Mouse (Mus musculus): ENCODE measurements around the gene Tmem151a.
"Not testable (repeated sequence)": the region's sequence is repeated elsewhere in the genome, so short reads cannot be mapped to it uniquely, and the experiment has no call there.

Gene Tmem151a

DNA sequence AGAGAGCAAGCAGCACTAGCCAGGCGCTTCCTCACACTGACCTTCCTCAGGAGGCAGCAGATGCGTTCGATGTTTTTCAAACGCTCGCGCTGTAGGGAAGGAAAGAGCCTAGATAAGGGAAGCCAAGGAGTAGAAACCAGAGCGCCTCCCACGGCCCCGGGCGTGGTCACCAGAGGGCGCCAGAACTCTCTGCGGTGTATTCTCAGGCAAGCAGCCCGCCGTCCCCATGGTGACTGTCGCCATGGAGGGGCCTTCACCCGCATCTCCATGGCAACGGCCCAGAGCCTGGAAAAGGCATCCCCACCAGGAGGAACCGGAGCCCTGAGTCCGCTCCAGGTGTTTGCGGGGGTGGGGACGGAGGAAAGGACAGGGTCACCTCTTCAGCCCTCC, 8.9 kb upstream of the Tmem151a start:
- peak; percentile 97 for DNase-seq

- DNase-seq = no peak
Measured at GRCm38 (mm10) chr19:5093481-5094242, 8.3 kb upstream of the Tmem151a start.

- DNase-seq = no peak
Measured at GRCm38 (mm10) chr19:5092083-5092482, 6.8 kb upstream of the Tmem151a start.

DNA sequence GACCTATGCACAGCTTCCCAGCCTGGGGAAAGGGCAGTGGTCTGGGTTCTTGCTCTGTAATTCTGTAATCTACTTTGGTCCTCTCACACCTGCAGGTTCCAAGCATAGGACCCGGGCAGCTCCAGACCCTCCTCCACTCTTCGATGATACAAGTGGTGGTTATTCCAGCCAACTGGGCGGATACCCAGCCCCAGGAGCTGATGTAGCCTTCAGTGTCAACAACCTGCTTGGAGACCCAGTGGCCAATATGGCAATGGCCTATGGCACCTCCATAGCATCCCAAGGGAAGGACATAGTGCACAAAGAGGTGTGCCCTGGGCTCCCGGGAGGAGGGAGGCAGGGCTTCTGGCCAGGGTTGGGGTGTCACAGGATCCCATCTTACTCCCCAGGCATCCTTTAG, 4.0 kb upstream of the Tmem151a start:
- DNase-seq = no peak

GRCm38 (mm10) chr19:5087884-5088728, 2.8 kb upstream of the Tmem151a start, which contains the start of gene Yif1a:
Gene Yif1a, plus strand, starts transcription at chr19:5088538.
- peak; percentile 100 for DNase-seq

DNA sequence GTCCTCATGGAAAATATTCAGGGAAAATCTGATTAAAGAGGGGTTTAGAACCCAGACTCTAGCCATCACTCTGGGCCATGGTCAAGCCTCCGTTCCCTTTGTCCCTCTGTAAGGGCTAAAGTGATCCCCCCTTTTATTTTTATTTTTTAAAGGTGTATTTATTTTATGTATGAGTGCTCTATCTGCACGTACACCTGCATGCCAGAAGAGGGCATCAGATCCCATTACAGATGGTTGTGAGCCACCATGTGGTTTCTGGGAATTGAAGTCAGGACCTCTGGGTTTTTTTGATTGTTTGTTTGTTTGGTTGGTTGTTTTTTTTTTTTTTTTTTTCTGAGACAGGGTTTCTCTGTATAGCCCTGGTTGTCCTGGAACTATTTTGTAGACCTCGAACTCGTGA, 1.2 kb upstream of the Tmem151a start:
- DNase-seq = not testable (repeated sequence)

GRCm38 (mm10) chr19:5084834-5085144, 542 bp downstream of the Tmem151a start:
- no peak for DNase-seq

DNA sequence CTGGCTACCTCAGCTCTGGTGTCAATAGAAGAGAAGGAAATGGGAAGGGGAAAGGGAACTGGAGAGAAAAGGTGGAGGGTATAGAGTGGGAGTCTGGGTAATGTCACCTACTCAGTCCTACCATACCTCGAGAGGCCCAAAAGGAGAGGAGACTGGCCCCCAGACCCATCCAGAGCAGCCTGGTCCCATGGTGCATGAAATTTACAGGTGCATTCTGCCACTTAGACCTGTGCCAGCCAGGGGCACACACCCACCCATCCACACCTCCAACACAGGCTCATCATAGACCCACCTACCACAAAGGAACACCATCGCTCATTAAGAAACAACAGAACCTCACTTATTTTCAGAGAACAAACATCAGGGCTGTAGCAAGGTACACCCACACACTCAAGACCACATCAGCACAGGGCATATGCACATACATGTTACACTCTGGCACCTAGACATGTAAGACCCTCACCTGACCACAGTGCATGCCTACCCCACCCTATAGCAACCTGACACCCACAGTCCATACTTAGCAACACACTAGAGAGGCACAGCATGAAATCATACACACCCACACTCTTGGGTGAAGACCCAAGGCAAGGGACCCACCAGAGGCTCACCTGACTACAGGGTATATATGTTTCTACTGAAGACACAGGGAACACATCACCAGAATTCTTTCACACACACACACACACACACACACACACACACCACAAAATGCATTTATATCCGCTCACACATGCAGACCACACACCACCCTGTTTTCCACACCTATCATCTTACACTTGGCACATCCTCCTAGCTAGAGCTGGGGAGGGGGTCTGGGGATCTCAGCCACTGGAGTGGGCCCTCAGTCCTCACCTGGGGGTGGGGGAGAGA, 1.1 kb downstream of the Tmem151a start:
- no peak for DNase-seq

DNA sequence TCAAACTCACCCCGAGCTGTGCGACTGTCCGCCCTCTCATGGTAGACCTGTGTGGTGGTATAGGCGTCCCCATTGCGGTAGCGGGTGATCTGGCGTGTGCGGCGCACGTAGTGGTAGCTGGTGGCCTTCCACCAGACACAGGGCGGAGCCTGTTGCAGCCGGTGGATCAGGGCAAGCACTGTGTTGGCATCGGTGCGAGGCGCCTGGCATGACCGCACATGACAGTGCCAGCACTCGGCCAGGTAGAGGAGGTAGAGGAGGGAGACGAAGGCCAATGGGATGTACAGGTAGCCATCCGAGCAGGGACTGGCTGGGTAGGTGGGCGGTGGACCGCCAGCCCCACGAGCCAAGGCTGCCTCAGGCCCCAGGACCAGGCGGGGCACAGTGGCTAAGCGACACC, 2.7 kb downstream of the Tmem151a start:
- no peak for DNase-seq

- DNase-seq = no peak
Measured at GRCm38 (mm10) chr19:5082005-5082404, 3.3 kb downstream of the Tmem151a start.

DNA sequence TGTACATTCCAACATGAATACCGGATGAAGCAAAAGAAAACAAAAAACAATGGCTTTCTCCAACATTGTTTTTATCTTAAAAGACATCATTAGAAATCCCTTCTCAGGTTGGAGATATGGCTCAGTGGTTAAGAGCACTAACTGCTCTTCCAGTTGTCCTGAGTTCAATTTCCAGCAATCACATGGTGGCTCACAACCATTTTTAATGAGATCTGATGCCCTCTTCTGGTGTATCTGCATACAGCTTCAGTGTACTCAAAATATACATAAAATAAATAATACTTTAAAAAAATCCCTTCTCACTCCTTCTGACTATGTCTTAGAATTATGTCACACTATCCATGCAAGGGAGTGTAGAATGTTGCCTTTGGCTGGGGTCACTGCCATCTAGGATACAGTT, 6.1 kb downstream of the Tmem151a start:
- DNase-seq = no peak

- no peak for DNase-seq
Measured at GRCm38 (mm10) chr19:5073518-5073917, 11.8 kb downstream of the Tmem151a start.

- DNase-seq = peak; percentile 84
Measured at GRCm38 (mm10) chr19:5073028-5073427, 12.3 kb downstream of the Tmem151a start.

GRCm38 (mm10) chr19:5072389-5073019, 12.8 kb downstream of the Tmem151a start:
- DNase-seq = peak; percentile 44

- DNase-seq = peak; percentile 87
Measured at GRCm38 (mm10) chr19:5071545-5072369, 13.6 kb downstream of the Tmem151a start.

- DNase-seq = no peak
Measured at GRCm38 (mm10) chr19:5071077-5071476, 14.3 kb downstream of the Tmem151a start.

DNA sequence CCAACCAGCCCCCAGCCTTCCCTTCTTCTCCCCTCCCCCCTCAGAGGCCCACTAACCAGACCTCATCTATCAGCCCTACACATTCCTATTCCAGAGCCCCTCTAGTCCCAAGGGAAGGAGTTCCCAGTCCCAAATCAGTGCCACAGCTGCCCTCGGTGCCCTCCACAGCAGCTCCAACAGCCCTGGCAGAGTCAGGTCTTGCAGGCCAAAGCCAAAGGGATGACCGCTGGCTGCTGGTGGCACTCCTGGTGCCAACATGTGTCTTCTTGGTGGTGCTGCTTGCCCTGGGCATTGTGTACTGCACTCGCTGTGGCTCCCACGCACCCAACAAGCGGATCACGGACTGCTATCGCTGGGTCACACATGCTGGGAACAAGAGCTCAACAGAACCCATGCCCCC, 15.4 kb downstream of the Tmem151a start:
- DNase-seq = no peak

DNA sequence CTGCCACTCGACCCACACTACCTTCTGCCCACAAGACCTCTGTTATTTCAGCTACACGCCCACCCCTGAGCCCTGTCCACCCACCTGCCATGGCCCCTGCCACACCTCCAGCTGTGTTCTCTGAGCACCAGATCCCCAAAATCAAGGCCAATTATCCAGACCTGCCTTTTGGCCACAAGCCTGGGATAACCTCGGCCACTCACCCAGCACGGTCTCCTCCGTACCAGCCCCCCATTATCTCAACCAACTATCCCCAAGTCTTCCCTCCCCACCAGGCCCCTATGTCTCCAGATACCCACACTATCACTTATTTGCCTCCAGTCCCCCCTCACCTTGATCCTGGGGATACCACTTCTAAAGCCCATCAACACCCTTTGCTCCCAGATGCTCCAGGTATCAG, 15.8 kb downstream of the Tmem151a start:
- DNase-seq = no peak

DNA sequence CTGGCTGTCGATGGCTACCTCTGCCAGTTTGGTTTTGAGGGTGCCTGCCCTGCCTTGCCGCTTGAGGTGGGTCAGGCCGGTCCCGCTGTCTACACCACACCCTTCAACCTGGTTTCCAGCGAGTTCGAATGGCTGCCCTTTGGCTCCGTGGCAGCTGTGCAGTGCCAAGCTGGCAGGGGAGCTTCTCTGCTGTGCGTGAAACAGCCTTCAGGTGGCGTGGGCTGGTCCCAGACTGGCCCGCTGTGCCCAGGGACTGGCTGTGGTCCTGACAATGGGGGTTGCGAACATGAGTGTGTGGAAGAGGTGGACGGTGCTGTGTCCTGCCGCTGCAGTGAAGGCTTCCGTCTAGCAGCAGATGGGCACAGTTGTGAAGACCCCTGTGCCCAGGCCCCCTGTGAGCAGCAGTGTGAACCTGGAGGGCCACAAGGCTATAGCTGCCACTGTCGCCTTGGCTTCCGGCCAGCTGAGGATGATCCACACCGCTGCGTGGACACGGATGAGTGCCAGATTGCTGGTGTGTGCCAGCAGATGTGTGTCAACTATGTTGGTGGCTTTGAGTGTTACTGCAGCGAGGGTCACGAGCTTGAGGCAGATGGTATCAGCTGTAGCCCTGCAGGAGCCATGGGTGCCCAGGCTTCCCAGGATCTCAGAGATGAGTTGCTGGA, 16.6 kb downstream of the Tmem151a start:
- peak; percentile 81 for DNase-seq

DNA sequence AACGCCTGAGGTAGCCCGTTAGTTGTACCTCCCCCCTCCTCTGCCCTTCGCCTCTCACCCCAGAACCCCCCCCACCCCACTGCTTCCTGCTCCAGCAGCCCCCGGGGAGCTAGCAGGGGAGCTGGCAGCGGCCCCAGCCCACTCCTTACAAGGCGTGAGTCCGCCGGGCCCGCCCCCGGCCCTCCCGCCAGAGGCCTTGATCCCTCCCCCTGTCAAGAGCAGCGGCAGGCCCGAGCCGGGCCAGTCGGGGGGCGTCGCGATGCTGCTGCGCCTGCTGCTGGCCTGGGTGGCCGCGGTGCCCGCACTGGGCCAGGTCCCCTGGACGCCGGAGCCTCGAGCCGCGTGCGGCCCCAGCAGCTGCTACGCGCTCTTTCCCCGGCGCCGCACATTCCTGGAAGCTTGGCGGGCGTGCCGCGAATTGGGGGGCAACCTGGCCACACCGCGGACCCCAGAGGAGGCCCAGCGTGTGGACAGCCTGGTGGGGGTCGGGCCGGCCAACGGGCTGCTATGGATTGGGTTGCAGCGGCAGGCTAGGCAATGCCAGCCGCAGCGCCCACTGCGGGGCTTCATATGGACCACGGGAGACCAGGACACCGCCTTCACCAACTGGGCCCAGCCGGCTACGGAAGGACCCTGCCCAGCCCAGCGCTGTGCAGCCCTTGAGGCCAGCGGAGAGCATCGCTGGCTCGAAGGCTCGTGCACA, 17.3 kb downstream of the Tmem151a start, which contains the start of gene Cd248:
Gene Cd248, plus strand, starts transcription at position 212 of the 703 bp plus-strand sequence.
- peak; percentile 82 for DNase-seq

Data from retina, postnatal 1 day (tissue).